Mouse (Mus musculus): ENCODE data around the gene Paxx. TPM values are rescaled to one million over a fixed set of nuclear protein-coding genes. Genes with fewer than 3 reads are reported as not detected.

Paxx gene
- total RNA-seq (2014; fragmentation: Nextera tagmentation) (29.1 and 39.4 TPM in 2 replicates), total RNA-seq (2017) (20.2 and 32.5 TPM in 2 replicates)

DNA sequence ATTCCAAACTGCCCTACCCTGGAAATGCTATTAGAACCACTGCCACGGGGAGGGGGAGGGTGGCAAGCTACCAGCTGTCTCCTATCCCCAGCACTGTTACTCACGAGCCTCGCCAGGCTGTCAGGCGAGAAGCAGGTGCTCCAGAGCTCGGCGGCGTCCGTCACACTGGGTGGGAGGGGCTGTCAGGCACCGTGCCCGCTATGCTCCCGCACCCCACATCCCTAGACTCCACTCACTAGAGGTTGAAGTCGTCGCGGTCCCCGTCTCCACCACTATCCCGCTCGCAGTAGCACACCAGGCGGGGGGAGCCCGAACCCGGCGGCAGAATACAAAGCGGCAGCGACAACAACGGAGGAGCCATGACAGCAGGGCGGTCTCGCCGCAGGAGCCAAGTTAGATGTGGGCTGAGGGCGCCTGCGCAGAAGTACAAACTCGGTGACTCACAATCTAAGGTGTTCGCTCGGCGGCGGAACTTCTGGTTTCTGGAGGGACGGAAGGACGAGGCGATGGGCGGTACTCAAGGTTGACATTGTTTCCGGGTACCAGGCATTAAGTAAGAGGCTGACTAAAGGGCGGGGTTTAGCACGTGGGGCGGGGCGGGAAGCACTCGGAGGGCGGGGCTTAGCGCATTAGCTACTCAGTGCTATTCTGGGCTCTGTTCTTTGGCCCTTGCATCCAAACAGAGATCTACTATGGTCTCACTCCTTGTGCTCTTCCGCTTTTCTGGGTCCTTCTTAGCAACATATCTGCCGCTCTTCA lies at the start of gene Paxx:
TSS of gene Paxx (minus strand) at position 544 of the 759 bp plus-strand sequence.
- peak; percentile 83 for ATAC-seq (replicated peaks; ENCODE audit: poor library complexity, severe bottlenecking)

DNA sequence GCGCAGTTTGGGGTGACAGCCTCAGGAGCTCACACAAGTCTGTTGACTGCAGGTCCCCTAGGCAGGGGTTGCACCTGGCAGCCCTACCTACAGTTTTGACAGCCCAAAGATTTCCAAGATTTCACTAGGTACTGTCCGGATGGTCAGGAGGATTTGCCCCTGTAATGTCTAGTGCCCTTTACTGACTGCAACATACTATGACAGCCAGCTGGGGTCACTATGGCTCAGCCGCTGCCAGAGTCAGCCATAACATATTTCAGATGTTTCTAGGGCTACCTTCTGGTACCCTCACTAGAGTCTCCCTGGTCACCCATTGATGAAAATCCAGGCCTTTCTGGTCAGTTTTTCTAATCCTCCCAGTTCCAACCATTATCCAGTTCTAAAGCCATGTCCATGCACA lies 49.0 kb upstream of the Paxx start:
- ATAC-seq (replicated peaks; ENCODE audit: poor library complexity, severe bottlenecking): no peak

DNA sequence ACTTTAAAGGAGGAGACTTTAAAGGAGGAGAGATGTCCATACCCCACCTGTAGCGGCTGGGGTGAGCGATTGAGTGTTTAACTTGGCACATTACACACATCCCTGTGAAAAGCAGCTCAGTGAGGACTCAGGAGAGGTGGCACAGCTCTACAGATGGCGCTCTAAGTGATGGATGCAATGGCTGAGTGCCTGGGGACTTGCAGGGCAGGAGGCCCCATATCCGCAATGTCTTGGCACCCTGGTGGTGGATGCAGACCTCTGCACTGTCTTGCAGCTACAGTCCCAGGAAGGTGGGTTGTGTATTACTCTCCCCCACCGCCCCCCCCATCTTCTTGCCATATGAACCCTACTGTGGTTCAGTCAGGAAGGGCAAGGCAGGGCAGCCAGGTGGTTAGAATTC lies 46.1 kb upstream of the Paxx start:
- ATAC-seq (replicated peaks; ENCODE audit: poor library complexity, severe bottlenecking): peak; percentile 67

DNA sequence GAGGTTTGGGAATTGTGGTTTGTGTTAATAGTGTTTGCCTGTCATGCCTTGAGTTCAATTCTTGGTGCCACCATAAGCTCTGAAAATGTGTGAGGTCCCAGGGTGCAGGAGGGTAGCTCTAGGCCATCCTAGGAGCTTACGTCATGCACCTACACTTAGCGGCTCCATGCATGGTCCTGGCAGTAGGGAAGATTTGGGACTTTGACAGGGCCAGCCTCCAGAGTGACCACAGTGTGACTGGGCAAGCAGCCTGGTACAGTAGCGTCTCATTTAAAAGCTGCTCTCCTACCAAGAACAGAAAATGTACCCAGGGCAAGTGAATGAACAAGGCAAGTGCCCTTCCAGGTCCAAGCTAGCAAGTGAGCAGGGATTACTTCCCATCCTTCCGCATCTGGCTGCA lies 45.0 kb upstream of the Paxx start:
- no peak for ATAC-seq (replicated peaks; ENCODE audit: poor library complexity, severe bottlenecking)

- no peak for ATAC-seq (replicated peaks; ENCODE audit: poor library complexity, severe bottlenecking)
These were observed 44.1 kb upstream of the Paxx start for GRCm38 (mm10) chr2:25505000-25505399.

- ATAC-seq (replicated peaks; ENCODE audit: poor library complexity, severe bottlenecking): no peak
These were observed 43.6 kb upstream of the Paxx start for GRCm38 (mm10) chr2:25504538-25504937.

- no peak for ATAC-seq (replicated peaks; ENCODE audit: poor library complexity, severe bottlenecking)
These were observed 41.8 kb upstream of the Paxx start for GRCm38 (mm10) chr2:25502726-25503125.

DNA sequence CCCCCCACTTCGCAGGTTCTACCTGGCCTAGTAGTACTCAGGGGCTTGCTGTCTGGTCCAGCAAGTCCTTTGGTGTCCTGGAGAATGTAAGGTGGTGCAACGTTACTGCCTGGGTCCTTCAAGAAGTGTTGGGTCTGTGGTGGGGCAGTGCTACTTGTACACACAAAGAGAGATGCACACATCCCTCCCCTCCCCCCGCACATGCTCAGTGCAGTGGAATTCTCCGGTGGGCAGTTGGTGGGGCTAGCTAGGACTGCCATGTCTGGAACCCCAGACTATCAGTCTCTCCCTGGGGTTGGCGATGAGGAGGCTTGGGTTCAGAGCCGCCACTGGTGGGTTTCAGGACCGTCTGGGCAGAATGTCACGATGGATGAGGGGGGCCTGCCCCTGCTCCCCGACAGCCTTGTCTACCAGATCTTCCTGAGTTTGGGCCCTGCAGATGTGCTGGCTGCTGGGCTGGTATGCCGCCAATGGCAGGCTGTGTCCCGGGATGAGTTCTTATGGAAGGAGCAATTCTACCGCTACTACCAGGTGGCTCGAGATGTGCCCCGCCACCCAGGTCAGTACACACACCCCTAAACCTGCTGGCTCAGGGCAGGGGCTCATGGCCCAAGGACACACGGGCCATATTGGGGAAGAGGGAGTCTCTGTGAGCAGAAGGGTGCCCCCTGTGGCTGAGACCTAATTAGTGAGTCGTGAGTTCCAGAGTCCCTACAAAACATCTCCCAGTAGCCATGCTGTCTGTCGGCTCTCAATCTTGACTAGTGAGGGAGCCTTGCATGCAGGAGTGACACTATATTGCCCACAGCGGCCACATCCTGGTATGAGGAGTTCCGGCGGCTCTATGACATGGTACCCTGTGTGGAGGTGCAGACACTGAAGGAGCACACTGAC lies 40.9 kb upstream of the Paxx start, which contains the start of gene C8g:
TSS of gene C8g (minus strand) at position 127 of the 894 bp plus-strand sequence.
- ATAC-seq (replicated peaks; ENCODE audit: poor library complexity, severe bottlenecking): no peak

- ATAC-seq (replicated peaks; ENCODE audit: poor library complexity, severe bottlenecking): peak; percentile 80
These were observed 39.9 kb upstream of the Paxx start, which contains the start of gene Fbxw5 for GRCm38 (mm10) chr2:25500576-25501405. Gene Fbxw5, plus strand, starts transcription at chr2:25500750.

GRCm38 (mm10) chr2:25500071-25500575 lies 39.2 kb upstream of the Paxx start:
- ATAC-seq (replicated peaks; ENCODE audit: poor library complexity, severe bottlenecking): 0 out of 2 replicates have a peak, but pooled peaks have one; percentile 2

DNA sequence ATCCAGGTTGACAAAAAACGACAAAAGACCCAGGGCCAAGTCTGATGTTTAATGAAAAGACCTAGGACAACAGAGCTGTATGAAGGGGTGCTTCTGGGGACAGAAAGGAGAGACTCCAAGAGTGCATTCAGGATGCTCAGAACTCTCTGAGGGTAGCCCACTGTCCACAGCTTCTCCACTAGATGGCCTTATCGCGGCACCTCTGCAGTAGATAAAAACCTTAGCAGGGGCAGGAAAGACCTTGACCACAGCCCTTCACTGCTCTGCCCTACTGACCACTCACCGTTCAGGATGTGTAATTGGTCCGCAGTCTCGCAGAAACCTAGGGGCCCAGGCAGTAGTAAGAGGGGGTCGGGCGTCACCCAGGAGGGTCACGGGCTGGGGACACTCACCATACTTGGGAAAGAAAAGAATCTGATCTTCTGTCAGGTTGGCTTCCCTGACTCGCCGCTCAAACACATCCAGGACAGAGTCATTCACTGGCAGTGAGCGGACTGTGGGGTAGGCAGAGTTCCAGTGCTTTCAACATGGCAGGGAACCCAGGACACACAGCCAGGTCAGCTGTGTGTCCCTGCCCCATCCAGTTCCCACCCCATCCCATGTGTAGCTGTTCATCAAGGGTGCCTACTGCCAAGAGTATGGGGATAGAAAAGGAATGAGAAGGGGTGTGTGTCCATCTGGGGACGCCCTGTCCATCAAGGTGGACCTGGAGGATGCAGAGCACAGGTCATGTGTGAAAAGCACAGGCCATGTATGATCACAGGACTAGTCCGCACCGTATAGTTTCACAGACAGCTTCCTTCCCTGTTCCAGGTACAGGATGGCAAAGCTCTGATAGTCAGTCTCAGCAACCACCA lies 38.0 kb upstream of the Paxx start:
- ATAC-seq (replicated peaks; ENCODE audit: poor library complexity, severe bottlenecking): no peak

GRCm38 (mm10) chr2:25497846-25498575 lies 37.1 kb upstream of the Paxx start:
- ATAC-seq (replicated peaks; ENCODE audit: poor library complexity, severe bottlenecking): peak; percentile 23

- no peak for ATAC-seq (replicated peaks; ENCODE audit: poor library complexity, severe bottlenecking)
These were observed 35.6 kb upstream of the Paxx start for GRCm38 (mm10) chr2:25496462-25496861.

- ATAC-seq (replicated peaks; ENCODE audit: poor library complexity, severe bottlenecking): no peak
These were observed 32.6 kb upstream of the Paxx start, which contains the start of gene Lcn12 for GRCm38 (mm10) chr2:25493476-25493961. Gene Lcn12, minus strand, starts transcription at chr2:25493911.

DNA sequence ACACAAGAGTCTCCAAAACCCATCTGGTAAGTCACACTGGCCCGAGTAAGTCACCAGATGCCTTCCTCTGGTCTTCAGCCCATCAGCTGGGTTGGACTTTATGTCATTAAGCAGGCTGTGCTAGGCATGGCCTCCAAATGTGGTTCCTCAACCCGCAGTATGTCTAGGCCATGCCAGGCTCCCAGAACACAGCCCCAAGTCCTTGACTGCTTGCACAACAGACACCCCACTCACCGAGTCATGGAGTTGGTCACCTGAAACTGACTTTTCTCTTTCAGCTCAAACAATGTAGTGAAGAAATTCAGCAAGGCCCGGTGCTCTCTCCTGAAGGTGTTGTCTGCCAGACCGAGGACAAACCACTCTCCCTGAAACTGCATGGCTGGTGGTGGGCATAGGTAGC lies 32.1 kb upstream of the Paxx start:
- no peak for ATAC-seq (replicated peaks; ENCODE audit: poor library complexity, severe bottlenecking)

GRCm38 (mm10) chr2:25488671-25489068 lies 27.8 kb upstream of the Paxx start:
- ATAC-seq (replicated peaks; ENCODE audit: poor library complexity, severe bottlenecking): no peak

GRCm38 (mm10) chr2:25487965-25488670 lies 27.2 kb upstream of the Paxx start:
- ATAC-seq (replicated peaks; ENCODE audit: poor library complexity, severe bottlenecking): no peak

All from granulocyte monocyte progenitor cell, adult 5-6 weeks (primary cell).